Mouse (Mus musculus): Measurements from ENCODE around the gene Msi2.

GRCm38 (mm10) chr11:88459946-88460736 is 258.2 kb downstream of the Msi2 start:
- TF ChIP-seq POLR2A (IDR thresholded peaks at IDR 0.05; ENCODE audit: control insufficient read depth, low read depth, low read length) (no peak), CTCF (IDR thresholded peaks at IDR 0.05; ENCODE audit: control insufficient read depth, insufficient read depth, insufficient replicate concordance, low read depth, low read length) (no peak)
